Mouse (Mus musculus): Measurements from ENCODE around the gene 4933402E13Rik. TPM values are rescaled to one million over a fixed set of nuclear protein-coding genes. Genes with fewer than 3 reads are reported as not detected.

Gene 4933402E13Rik
- not detected for total RNA-seq (2021)
- long read RNA-seq, experiment 1 = 0 reads
- long read RNA-seq, experiment 2 = 0 reads

- no peak for DNase-seq (ENCODE audit: low spot score in 2 of 2)
These were observed at the start of gene 4933402E13Rik for GRCm38 (mm10) chrX:62283199-62283598. Gene 4933402E13Rik (plus strand): TSS chrX:62283499.

Other genes with a start within 250 kb of the 4933402E13Rik start
- not detected for gene 4931400O07Rik, start 184.5 kb downstream of the 4933402E13Rik start, total RNA-seq (2021)

Data from gastrocnemius, postnatal 4 days (tissue).